Mouse (Mus musculus): ENCODE measurements around the gene Mgarp. TPM values are rescaled to one million over a fixed set of nuclear protein-coding genes. Genes with fewer than 3 reads are reported as not detected.
"Not testable (repeated sequence)": the region's sequence is repeated elsewhere in the genome, so short reads cannot be mapped to it uniquely, and the experiment has no call there.

Mgarp gene
- polyA plus RNA-seq, 1 experiment from 2014 or later: 2.4 TPM

DNA sequence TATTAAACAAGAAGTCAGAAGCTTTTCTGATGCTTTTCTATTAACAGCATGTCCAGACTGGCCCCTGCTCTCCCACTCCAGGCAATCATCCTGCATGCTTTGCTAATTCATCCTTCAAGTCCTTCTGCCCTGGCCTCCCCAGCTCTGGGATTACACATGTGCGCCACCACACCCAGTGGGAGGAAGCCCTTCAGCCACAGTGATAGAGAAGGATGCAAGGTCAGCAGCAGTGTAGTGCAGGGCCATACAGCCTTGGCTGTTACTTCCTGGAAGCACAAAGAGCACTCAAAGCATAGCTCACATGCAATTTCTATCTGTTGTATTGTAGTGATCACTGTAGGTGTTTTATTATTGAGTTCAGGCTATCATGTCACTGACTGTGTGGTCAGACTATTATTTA lies 16.7 kb upstream of the Mgarp start:
- Histone ChIP-seq H3K4me2 (replicated peaks) (no peak overlapping the region), H3K27ac (no peak overlapping the region), H3K4me1 (peaks cover 20% of the 10 kb centered on the region), H3K4me3 (no peak overlapping the region), H3K36me3 (no peaks in the 10 kb centered on the region), H3K9ac (no peak overlapping the region), H3K9me3 (no peaks in the 10 kb centered on the region), H3K27me3 (replicated peaks) (no peaks in the 10 kb centered on the region)
- ATAC-seq (ENCODE audit: low FRiP score, low read depth): no peak
- WGBS: 100% methylated on average over 1 of the region's 1 CpGs

DNA sequence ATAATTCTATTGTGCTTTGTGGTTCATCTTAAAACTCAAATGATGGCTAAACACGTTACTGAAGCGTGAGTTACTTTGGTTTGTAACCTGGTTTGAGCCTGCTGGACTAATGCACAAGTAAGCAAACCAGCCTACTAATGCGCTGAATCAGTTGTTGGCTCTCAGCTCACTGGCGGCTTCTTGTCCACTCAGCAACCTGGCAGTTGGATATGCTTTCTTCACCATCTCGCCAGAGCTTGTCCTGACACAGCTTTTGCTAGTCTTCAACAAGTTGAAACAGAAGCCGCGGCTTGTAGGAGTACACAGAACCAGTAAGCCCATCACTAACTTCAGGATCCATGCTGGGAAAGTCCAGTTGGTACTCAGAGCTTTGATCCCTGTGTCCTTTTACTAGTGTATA lies 15.9 kb upstream of the Mgarp start:
- ATAC-seq (ENCODE audit: low FRiP score, low read depth): no peak
- no peaks in the 10 kb centered on the region for H3K36me3 ChIP-seq
- peaks cover 22% of the 10 kb centered on the region for H3K4me1 ChIP-seq
- H3K27me3 ChIP-seq (replicated peaks): no peaks in the 10 kb centered on the region
- H3K27ac ChIP-seq: no peak overlapping the region
- WGBS: 95% methylated on average over 7 of the region's 7 CpGs
- no peaks in the 10 kb centered on the region for H3K9me3 ChIP-seq
- H3K4me3 ChIP-seq: no peak overlapping the region
- no peak overlapping the region for H3K9ac ChIP-seq
- H3K4me2 ChIP-seq (replicated peaks): no peak overlapping the region

DNA sequence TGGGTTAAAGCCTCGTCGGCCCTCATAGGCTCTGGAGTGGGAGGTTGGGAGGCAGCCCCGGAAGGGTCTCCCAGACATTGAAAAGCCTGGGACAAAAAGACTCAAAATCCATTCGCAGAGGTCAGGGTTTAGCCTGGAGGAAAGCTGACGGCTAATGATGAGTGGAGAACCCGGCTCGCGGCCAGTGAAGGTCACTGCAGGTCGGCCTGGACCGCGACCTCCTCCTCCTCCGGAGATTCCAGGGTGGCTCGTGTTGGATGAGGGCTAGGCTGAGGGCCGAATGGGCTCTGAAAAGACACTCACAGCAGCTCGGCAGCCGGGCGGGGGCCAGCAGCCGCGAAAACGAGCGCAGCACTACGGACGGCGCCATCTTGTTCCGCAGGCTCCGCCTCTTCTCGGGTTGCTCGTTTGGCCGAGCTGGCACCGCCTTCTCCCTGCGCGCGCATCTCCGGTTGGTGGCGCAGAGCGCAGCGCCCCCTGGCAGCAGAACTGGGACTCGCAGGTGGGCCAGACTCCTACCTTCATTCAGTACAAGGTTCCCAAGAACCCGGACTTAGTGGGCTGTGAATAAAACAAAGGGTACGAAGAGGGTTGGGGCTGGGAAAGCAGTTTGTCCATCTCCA lies 12.1 kb upstream of the Mgarp start, which contains the start of gene Ndufc1:
TSS of gene Ndufc1 (minus strand) at position 428 of the 623 bp plus-strand sequence.
- under 1% methylated on average over 40 of the region's 40 CpGs for WGBS
- H3K9ac ChIP-seq: peak within 1 kb of the TSS; percentile 82
- H3K27ac ChIP-seq: peak within 1 kb of the TSS; percentile 92
- peak; percentile 90 for ATAC-seq (ENCODE audit: low FRiP score, low read depth)
- H3K36me3 ChIP-seq: peaks cover 11% of the 10 kb centered on the region; the same call in 1 of the 2 replicates
- H3K4me3 ChIP-seq: peak within 1 kb of the TSS; percentile 78
- H3K4me2 ChIP-seq (replicated peaks): peak within 1 kb of the TSS; percentile 69
- peaks cover 9% of the 10 kb centered on the region for H3K4me1 ChIP-seq
- H3K27me3 ChIP-seq (replicated peaks): no peaks in the 10 kb centered on the region
- H3K9me3 ChIP-seq: no peaks in the 10 kb centered on the region

DNA sequence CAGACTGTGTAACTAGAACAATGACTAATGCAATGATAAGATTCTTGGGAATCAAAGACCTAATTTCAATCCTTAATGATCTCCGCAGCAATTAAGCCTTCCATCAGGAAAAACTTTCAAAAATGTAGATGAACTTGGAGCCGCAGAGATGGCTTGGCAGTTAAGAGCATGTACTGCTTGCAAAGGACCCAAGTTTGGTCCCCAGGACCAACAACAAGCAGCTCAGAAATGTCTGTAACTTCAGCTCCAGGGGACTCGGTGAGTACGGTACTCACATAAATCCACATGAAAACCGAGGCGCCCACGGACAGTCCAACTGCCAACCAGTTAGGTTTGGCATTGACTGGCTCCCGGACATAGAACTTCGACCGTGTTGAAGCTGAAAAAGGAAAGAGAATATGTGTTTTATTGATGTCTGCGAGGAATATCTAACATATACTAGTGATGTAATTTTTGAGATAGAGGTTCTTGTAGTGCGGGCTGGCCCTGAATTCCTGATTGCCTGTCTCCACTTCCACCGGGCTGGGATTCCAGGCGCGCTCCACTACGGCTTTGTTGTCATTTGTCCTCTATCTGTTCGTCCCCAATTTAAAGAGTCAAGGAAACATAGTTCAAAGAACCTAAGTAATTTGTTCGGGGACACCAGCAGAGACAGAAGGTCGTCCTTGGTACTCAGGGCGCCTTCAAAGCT lies 11.5 kb upstream of the Mgarp start:
- H3K9ac ChIP-seq: peak overlapping the region; percentile 82
- ATAC-seq (ENCODE audit: low FRiP score, low read depth): peak; percentile 22; the same call in 1 of the 2 replicates
- H3K9me3 ChIP-seq: no peaks in the 10 kb centered on the region
- 19% methylated on average over 20 of the region's 20 CpGs for WGBS
- H3K36me3 ChIP-seq: peaks cover 17% of the 10 kb centered on the region
- H3K4me1 ChIP-seq: peaks cover 9% of the 10 kb centered on the region
- H3K27me3 ChIP-seq (replicated peaks): no peaks in the 10 kb centered on the region
- H3K27ac ChIP-seq: peak overlapping the region; percentile 92
- H3K4me3 ChIP-seq: peak overlapping the region; percentile 78
- peak overlapping the region; percentile 69 for H3K4me2 ChIP-seq (replicated peaks)

DNA sequence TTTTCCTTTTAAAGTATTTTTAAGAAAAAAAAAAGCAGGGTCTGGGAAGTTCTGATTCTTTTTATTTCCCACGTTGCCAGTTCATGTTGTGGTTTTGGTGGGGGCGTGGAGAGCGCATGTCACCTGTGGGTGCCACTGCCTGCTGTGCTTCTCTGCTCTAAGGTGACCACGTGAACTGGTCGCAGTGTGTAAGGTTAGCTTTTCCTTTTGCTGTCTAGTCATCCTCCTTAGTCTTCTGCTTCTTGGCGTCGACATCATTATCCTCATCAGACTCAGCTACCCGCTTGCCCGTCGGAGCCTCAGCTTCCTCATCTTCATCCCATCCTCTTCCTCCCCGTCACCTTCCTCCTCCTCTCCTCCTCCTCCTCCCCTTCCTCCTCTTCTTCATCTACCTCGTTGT lies 6.1 kb upstream of the Mgarp start:
- 94% methylated on average over 12 of the region's 12 CpGs for WGBS

DNA sequence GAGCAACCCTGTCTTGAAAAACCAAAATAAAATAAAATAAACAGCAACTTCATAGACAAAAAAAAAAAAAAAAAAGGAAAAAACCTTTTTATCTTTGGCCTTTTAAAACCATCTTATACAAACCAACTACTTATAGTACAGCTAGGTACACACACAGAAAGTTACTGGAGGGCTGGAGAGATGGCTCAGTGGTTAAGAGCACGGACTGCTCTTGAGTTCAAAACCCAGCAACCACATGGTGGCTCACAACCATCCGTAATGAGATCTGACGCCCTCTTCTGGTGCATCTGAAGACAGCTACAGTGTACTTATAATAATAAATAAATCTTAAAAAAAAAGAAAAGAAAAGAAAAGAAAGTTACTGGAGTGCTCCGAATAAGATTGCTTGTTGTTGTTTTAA lies 5.5 kb upstream of the Mgarp start:
- not testable (repeated sequence) for H3K9me3 ChIP-seq; H3K4me1 ChIP-seq; H3K4me3 ChIP-seq; H3K27ac ChIP-seq; H3K4me2 ChIP-seq (replicated peaks); H3K27me3 ChIP-seq (replicated peaks); ATAC-seq (ENCODE audit: low FRiP score, low read depth); H3K9ac ChIP-seq
- 62% methylated on average over 4 of the region's 4 CpGs for WGBS
- peaks cover 20% of the 10 kb centered on the region for H3K36me3 ChIP-seq

More for the DNA sequence above, 6.1 kb upstream of the Mgarp start:
- Histone ChIP-seq H3K4me1 (peaks cover 2% of the 10 kb centered on the region), H3K9ac (no peak overlapping the region), H3K9me3 (no peaks in the 10 kb centered on the region), H3K27me3 (replicated peaks) (peaks cover 3% of the 10 kb centered on the region), H3K4me3 (no peak overlapping the region), H3K4me2 (replicated peaks) (no peak overlapping the region), H3K27ac (no peak overlapping the region), H3K36me3 (peaks cover 20% of the 10 kb centered on the region)
- ATAC-seq (ENCODE audit: low FRiP score, low read depth): no peak

DNA sequence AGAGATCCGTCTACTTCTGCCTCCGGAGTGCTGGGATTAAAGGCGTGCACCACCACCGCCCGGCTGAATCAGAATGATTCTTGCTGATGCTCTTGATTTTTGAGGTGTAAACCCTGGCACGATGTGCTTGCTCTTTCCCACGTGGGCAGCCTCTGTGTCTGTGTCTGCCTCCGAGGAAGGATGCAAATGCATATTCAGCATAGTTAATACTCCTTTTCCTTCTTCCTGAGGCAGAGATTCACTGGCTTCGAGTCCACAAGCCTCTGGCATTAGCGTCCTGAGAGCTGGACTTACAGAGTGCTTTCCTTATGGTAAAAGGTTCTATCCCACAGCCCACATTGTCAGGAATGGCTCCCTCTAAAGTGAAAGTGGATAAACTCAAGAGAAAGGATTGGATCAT lies 4.1 kb upstream of the Mgarp start:
- H3K4me1 ChIP-seq: peaks cover 7% of the 10 kb centered on the region; the same call in 1 of the 2 replicates
- no peak overlapping the region for H3K9ac ChIP-seq
- H3K4me3 ChIP-seq: no peak overlapping the region
- no peak overlapping the region for H3K4me2 ChIP-seq (replicated peaks)
- no peak for ATAC-seq (ENCODE audit: low FRiP score, low read depth)
- H3K27me3 ChIP-seq (replicated peaks): peaks cover 19% of the 10 kb centered on the region
- WGBS: 84% methylated on average over 10 of the region's 10 CpGs
- no peaks in the 10 kb centered on the region for H3K9me3 ChIP-seq
- H3K27ac ChIP-seq: no peak overlapping the region
- H3K36me3 ChIP-seq: peaks cover 15% of the 10 kb centered on the region

DNA sequence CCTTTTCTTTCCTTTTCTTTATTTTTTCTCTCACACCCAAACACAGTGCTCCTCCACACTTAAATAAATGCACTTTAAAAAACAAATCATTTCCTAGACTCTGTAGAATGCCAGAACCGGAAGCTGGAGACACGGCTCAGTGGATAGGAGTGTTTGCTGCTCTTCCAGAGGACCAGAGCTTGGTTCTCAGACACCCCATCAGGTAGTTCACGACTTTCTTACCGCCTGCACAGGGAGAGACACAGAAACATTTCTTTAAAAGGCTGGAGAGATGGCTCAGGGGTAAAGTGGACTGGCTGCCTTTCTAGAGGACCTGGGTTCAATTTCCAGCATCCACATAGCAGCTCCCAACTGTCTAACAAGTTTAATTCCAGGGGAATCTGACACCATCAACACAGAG lies 3.0 kb upstream of the Mgarp start:
- Histone ChIP-seq H3K4me2 (replicated peaks) (no peak overlapping the region), H3K9ac (no peak overlapping the region), H3K36me3 (peaks cover 15% of the 10 kb centered on the region), H3K4me1 (peaks cover 7% of the 10 kb centered on the region; the same call in 1 of the 2 replicates), H3K27me3 (replicated peaks) (peaks cover 28% of the 10 kb centered on the region), H3K9me3 (no peaks in the 10 kb centered on the region), H3K27ac (no peak overlapping the region), H3K4me3 (no peak overlapping the region)
- WGBS: 62% methylated on average over 4 of the region's 4 CpGs
- ATAC-seq (ENCODE audit: low FRiP score, low read depth): no peak

DNA sequence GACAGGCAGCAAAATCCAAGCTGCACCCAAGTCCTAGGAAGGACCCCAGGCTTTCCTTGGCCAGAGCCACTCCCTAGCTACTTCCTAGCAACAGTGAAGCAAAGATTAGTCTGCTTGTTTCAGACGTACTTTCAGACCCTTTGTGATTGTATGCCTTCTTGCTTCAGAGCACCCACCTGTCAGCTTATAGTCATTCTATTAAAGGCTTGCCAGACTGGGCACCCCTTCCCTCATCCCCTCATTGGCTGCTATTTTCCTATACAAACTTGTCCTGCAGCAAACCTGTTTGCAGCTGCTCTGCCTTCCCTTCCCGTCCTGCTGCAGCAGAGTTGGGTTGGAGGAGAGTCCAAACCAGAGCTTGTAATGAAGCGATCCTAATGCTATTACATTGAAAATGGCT lies 2.1 kb upstream of the Mgarp start:
- H3K4me2 ChIP-seq (replicated peaks): no peak overlapping the region
- ATAC-seq (ENCODE audit: low FRiP score, low read depth): no peak
- H3K27ac ChIP-seq: no peak overlapping the region
- no peaks in the 10 kb centered on the region for H3K9me3 ChIP-seq
- peaks cover 8% of the 10 kb centered on the region for H3K36me3 ChIP-seq
- 12% methylated on average over 3 of the region's 3 CpGs for WGBS
- H3K9ac ChIP-seq: no peak overlapping the region
- no peak overlapping the region for H3K4me3 ChIP-seq
- H3K4me1 ChIP-seq: peaks cover 7% of the 10 kb centered on the region; the same call in 1 of the 2 replicates
- peaks cover 28% of the 10 kb centered on the region for H3K27me3 ChIP-seq (replicated peaks)

DNA sequence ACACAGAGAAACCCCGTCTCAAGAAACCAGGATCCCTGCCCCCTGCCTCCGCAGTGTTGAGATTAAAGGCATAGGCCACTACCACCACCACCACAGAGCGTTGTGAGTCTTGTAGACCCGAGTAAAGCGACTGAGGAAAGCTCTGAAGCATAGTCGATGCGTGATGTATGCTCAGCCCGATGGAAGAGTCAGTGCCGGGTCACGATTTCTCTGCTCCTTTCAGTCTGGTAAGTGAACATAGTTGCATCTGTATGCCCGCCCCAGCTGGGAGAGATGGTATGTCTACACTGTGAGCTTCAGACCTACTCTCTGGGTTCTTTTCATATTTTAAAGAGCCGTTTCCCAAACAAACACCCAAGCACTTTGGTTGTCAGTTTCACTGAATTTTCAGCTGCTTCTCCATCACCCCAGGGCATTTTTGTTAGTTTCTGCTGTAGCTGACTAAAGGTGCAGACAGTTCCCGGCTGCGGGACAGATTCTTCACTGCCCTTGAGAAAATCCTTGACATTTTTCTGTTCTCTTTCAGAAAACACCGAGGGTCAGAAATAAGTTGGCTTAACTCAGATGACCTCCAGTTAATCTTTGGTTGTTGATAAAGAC lies 1.3 kb upstream of the Mgarp start:
- no peak overlapping the region for H3K4me2 ChIP-seq (replicated peaks)

DNA sequence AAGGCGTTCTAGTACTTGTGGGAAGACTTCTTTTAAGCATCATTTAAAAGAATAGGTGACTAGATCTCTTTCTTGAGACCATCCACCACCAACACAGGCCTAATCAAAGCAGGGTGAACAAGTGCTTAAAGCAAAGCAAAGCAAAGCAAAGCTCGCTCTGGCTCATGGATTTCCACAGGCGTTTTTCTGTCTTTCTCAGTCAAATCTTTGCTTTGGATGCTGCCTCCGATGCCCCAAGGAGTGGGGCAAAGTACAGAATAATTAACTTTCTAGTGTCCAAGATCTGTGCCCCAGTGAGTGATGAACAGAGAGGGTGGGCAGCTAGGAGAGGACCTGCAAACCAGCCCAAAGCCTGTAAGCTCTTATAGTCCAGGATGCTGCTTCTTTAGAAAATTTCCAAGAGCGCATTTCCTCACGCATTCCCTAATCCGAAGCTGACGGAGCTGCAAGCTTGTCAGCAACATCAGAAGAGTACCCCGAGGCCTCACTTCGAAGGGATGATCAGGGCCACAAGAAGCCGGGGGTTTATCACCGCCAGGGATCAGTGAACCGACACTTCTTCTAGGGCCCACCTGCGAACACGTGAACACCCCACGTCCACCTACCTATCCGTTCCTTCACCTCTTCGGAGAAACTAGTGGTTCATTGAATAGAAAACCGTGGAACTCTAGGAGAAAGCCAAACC lies 935 bp downstream of the Mgarp start:
- H3K36me3 ChIP-seq: no peaks in the 10 kb centered on the region
- H3K4me2 ChIP-seq (replicated peaks): peak overlapping the region; percentile 72
- H3K27me3 ChIP-seq (replicated peaks): peaks cover 28% of the 10 kb centered on the region
- WGBS: 26% methylated on average over 19 of the region's 19 CpGs
- no peak for ATAC-seq (ENCODE audit: low FRiP score, low read depth)
- no peak overlapping the region for H3K9ac ChIP-seq
- H3K4me1 ChIP-seq: peaks cover 7% of the 10 kb centered on the region; the same call in 1 of the 2 replicates
- H3K4me3 ChIP-seq: no peak overlapping the region
- no peak overlapping the region for H3K27ac ChIP-seq
- H3K9me3 ChIP-seq: no peaks in the 10 kb centered on the region

More for the DNA sequence above, 1.3 kb upstream of the Mgarp start:
- Histone ChIP-seq H3K9me3 (no peaks in the 10 kb centered on the region), H3K9ac (no peak overlapping the region), H3K27me3 (replicated peaks) (peaks cover 28% of the 10 kb centered on the region), H3K27ac (no peak overlapping the region), H3K4me3 (no peak overlapping the region), H3K4me1 (peaks cover 7% of the 10 kb centered on the region; the same call in 1 of the 2 replicates), H3K36me3 (peaks cover under 1% of the 10 kb centered on the region; the same call in 1 of the 2 replicates)
- WGBS: 51% methylated on average over 15 of the region's 15 CpGs
- ATAC-seq (ENCODE audit: low FRiP score, low read depth): no peak

DNA sequence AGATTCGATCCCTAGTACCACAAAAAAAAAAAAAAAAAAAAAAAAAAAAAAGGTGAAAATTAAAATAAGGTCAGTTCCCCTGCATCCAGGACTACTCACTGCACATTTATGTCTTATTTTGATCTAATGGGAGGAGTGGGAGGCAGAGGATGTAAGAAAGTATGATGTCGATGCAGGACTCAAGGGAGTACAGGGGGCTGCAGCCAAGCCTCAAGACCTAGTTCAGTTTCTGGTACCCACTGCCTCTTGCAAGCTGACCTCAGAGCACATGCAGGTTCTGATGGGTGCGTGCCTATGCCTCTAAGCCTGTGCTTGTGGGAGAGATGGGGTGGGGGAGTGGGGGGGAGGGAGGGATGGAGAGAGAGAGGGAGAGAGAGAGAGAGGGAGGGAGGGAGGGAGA lies 1.7 kb downstream of the Mgarp start:
- Histone ChIP-seq H3K27ac (no peak overlapping the region), H3K4me1 (peaks cover 7% of the 10 kb centered on the region; the same call in 1 of the 2 replicates), H3K4me3 (no peak overlapping the region), H3K27me3 (replicated peaks) (peaks cover 28% of the 10 kb centered on the region), H3K9ac (no peak overlapping the region), H3K4me2 (replicated peaks) (no peak overlapping the region), H3K36me3 (no peaks in the 10 kb centered on the region), H3K9me3 (no peaks in the 10 kb centered on the region)
- ATAC-seq (ENCODE audit: low FRiP score, low read depth): no peak
- 56% methylated on average over 3 of the region's 3 CpGs for WGBS

Measured in neural tube, embryonic 12.5 days (tissue).